Mouse (Mus musculus): ENCODE measurements around the gene Snx32. TPM values are rescaled to one million over a fixed set of nuclear protein-coding genes. Genes with fewer than 3 reads are reported as not detected.

Snx32 gene
- polyA plus RNA-seq, 1 experiment from 2014 or later = 17.2 TPM

GRCm38 (mm10) chr19:5456922-5457745 lies 53.2 kb downstream of the Snx32 start:
- Histone ChIP-seq H3K9me3 (replicated peaks; ENCODE audit: control insufficient read depth, low read length) (no peaks in the 10 kb centered on the region), H3K4me3 (ENCODE audit: low read length) (peak overlapping the region; percentile 71), H3K27me3 (ENCODE audit: control insufficient read depth, insufficient read depth, low read length) (no peaks in the 10 kb centered on the region), H3K9ac (ENCODE audit: low read length) (peak overlapping the region; percentile 82), H3K36me3 (ENCODE audit: control insufficient read depth, insufficient read depth) (no peaks in the 10 kb centered on the region), H3K4me2 (ENCODE audit: low read depth, low read length) (peak overlapping the region; percentile 98), H3K4me1 (ENCODE audit: control insufficient read depth, insufficient read depth, low read length) (peaks cover 32% of the 10 kb centered on the region), H3K27ac (ENCODE audit: low read length) (peak overlapping the region; percentile 89)
- under 1% methylated on average over 70 of the region's 70 CpGs for WGBS
- peak; percentile 91 for ATAC-seq (replicated peaks; ENCODE audit: extremely low read depth, insufficient read depth, low FRiP score)

- Histone ChIP-seq H3K36me3 (ENCODE audit: control insufficient read depth, insufficient read depth) (no peaks in the 10 kb centered on the region), H3K4me2 (ENCODE audit: low read depth, low read length) (peak overlapping the region; percentile 98), H3K9me3 (replicated peaks; ENCODE audit: control insufficient read depth, low read length) (no peaks in the 10 kb centered on the region), H3K9ac (ENCODE audit: low read length) (peak overlapping the region; percentile 82), H3K4me1 (ENCODE audit: control insufficient read depth, insufficient read depth, low read length) (peaks cover 30% of the 10 kb centered on the region), H3K27me3 (ENCODE audit: control insufficient read depth, insufficient read depth, low read length) (no peaks in the 10 kb centered on the region), H3K4me3 (ENCODE audit: low read length) (peak overlapping the region; percentile 71), H3K27ac (ENCODE audit: low read length) (peak overlapping the region; percentile 89)
- peak; percentile 15; the same call in 1 of the 2 replicates for ATAC-seq (replicated peaks; ENCODE audit: extremely low read depth, insufficient read depth, low FRiP score)
- 3% methylated on average over 26 of the region's 26 CpGs for WGBS
Observed at GRCm38 (mm10) chr19:5456241-5456921, 54.0 kb downstream of the Snx32 start.

GRCm38 (mm10) chr19:5455568-5455967 lies 54.8 kb downstream of the Snx32 start:
- peak overlapping the region; percentile 98 for H3K4me2 ChIP-seq (ENCODE audit: low read depth, low read length)
- H3K4me1 ChIP-seq (ENCODE audit: control insufficient read depth, insufficient read depth, low read length) = peaks cover 25% of the 10 kb centered on the region
- H3K9me3 ChIP-seq (replicated peaks; ENCODE audit: control insufficient read depth, low read length) = no peaks in the 10 kb centered on the region
- peak overlapping the region; percentile 89 for H3K27ac ChIP-seq (ENCODE audit: low read length)
- peak overlapping the region; percentile 71 for H3K4me3 ChIP-seq (ENCODE audit: low read length)
- 60% methylated on average over 8 of the region's 8 CpGs for WGBS
- H3K9ac ChIP-seq (ENCODE audit: low read length) = peak overlapping the region; percentile 82
- peaks cover under 1% of the 10 kb centered on the region; the same call in 1 of the 2 replicates for H3K27me3 ChIP-seq (ENCODE audit: control insufficient read depth, insufficient read depth, low read length)
- no peak for ATAC-seq (replicated peaks; ENCODE audit: extremely low read depth, insufficient read depth, low FRiP score)
- H3K36me3 ChIP-seq (ENCODE audit: control insufficient read depth, insufficient read depth) = no peaks in the 10 kb centered on the region

- H3K9me3 ChIP-seq (replicated peaks; ENCODE audit: control insufficient read depth, low read length) = no peaks in the 10 kb centered on the region
- peaks cover 25% of the 10 kb centered on the region for H3K4me1 ChIP-seq (ENCODE audit: control insufficient read depth, insufficient read depth, low read length)
- peak overlapping the region; percentile 98 for H3K4me2 ChIP-seq (ENCODE audit: low read depth, low read length)
- 75% methylated on average over 12 of the region's 12 CpGs for WGBS
- peaks cover 6% of the 10 kb centered on the region for H3K27me3 ChIP-seq (ENCODE audit: control insufficient read depth, insufficient read depth, low read length)
- peak overlapping the region; percentile 82 for H3K9ac ChIP-seq (ENCODE audit: low read length)
- peak overlapping the region; percentile 71 for H3K4me3 ChIP-seq (ENCODE audit: low read length)
- no peak for ATAC-seq (replicated peaks; ENCODE audit: extremely low read depth, insufficient read depth, low FRiP score)
- no peaks in the 10 kb centered on the region for H3K36me3 ChIP-seq (ENCODE audit: control insufficient read depth, insufficient read depth)
- H3K27ac ChIP-seq (ENCODE audit: low read length) = no peak overlapping the region
Observed at GRCm38 (mm10) chr19:5455037-5455436, 55.3 kb downstream of the Snx32 start.

- Histone ChIP-seq H3K4me1 (ENCODE audit: control insufficient read depth, insufficient read depth, low read length) (peaks cover 34% of the 10 kb centered on the region), H3K27me3 (ENCODE audit: control insufficient read depth, insufficient read depth, low read length) (peaks cover 29% of the 10 kb centered on the region), H3K4me3 (ENCODE audit: low read length) (no peak overlapping the region), H3K27ac (ENCODE audit: low read length) (no peak overlapping the region), H3K4me2 (ENCODE audit: low read depth, low read length) (no peak overlapping the region), H3K36me3 (ENCODE audit: control insufficient read depth, insufficient read depth) (no peaks in the 10 kb centered on the region), H3K9ac (ENCODE audit: low read length) (no peak overlapping the region), H3K9me3 (replicated peaks; ENCODE audit: control insufficient read depth, low read length) (no peaks in the 10 kb centered on the region)
- WGBS = 67% methylated on average over 6 of the region's 6 CpGs
- ATAC-seq (replicated peaks; ENCODE audit: extremely low read depth, insufficient read depth, low FRiP score) = no peak
Observed at GRCm38 (mm10) chr19:5451766-5452165, 58.6 kb downstream of the Snx32 start.

GRCm38 (mm10) chr19:5449673-5450072 lies 60.7 kb downstream of the Snx32 start:
- no peak for ATAC-seq (replicated peaks; ENCODE audit: extremely low read depth, insufficient read depth, low FRiP score)
- WGBS = 76% methylated on average over 3 of the region's 3 CpGs
- H3K27me3 ChIP-seq (ENCODE audit: control insufficient read depth, insufficient read depth, low read length) = peaks cover 40% of the 10 kb centered on the region

GRCm38 (mm10) chr19:5448354-5449150 lies 61.8 kb downstream of the Snx32 start:
- peak overlapping the region; percentile 79 for H3K4me2 ChIP-seq (ENCODE audit: low read depth, low read length)
- H3K27me3 ChIP-seq (ENCODE audit: control insufficient read depth, insufficient read depth, low read length) = peaks cover 45% of the 10 kb centered on the region
- no peaks in the 10 kb centered on the region for H3K9me3 ChIP-seq (replicated peaks; ENCODE audit: control insufficient read depth, low read length)
- peak overlapping the region; percentile 53 for H3K4me3 ChIP-seq (ENCODE audit: low read length)
- H3K9ac ChIP-seq (ENCODE audit: low read length) = peak overlapping the region; percentile 58; the same call in 1 of the 2 replicates
- no peak overlapping the region for H3K27ac ChIP-seq (ENCODE audit: low read length)
- 5% methylated on average over 36 of the region's 36 CpGs for WGBS
- peaks cover 19% of the 10 kb centered on the region for H3K4me1 ChIP-seq (ENCODE audit: control insufficient read depth, insufficient read depth, low read length)
- ATAC-seq (replicated peaks; ENCODE audit: extremely low read depth, insufficient read depth, low FRiP score) = no peak
- no peaks in the 10 kb centered on the region for H3K36me3 ChIP-seq (ENCODE audit: control insufficient read depth, insufficient read depth)

More at GRCm38 (mm10) chr19:5449673-5450072, 60.7 kb downstream of the Snx32 start:
- H3K4me2 ChIP-seq (ENCODE audit: low read depth, low read length) = no peak overlapping the region
- H3K27ac ChIP-seq (ENCODE audit: low read length) = no peak overlapping the region
- H3K4me3 ChIP-seq (ENCODE audit: low read length) = no peak overlapping the region
- H3K4me1 ChIP-seq (ENCODE audit: control insufficient read depth, insufficient read depth, low read length) = peaks cover 19% of the 10 kb centered on the region
- no peaks in the 10 kb centered on the region for H3K36me3 ChIP-seq (ENCODE audit: control insufficient read depth, insufficient read depth)
- no peak overlapping the region for H3K9ac ChIP-seq (ENCODE audit: low read length)
- no peaks in the 10 kb centered on the region for H3K9me3 ChIP-seq (replicated peaks; ENCODE audit: control insufficient read depth, low read length)

- H3K4me2 ChIP-seq (ENCODE audit: low read depth, low read length) = peak within 1 kb of the TSS; percentile 79
- no peaks in the 10 kb centered on the region for H3K36me3 ChIP-seq (ENCODE audit: control insufficient read depth, insufficient read depth)
- no peaks in the 10 kb centered on the region for H3K9me3 ChIP-seq (replicated peaks; ENCODE audit: control insufficient read depth, low read length)
- peaks cover 45% of the 10 kb centered on the region for H3K27me3 ChIP-seq (ENCODE audit: control insufficient read depth, insufficient read depth, low read length)
- H3K27ac ChIP-seq (ENCODE audit: low read length) = no peak within 1 kb of the TSS
- WGBS = under 1% methylated on average over 70 of the region's 70 CpGs
- H3K9ac ChIP-seq (ENCODE audit: low read length) = peak within 1 kb of the TSS; percentile 58
- H3K4me3 ChIP-seq (ENCODE audit: low read length) = peak within 1 kb of the TSS; percentile 53
- peaks cover 19% of the 10 kb centered on the region for H3K4me1 ChIP-seq (ENCODE audit: control insufficient read depth, insufficient read depth, low read length)
- ATAC-seq (replicated peaks; ENCODE audit: extremely low read depth, insufficient read depth, low FRiP score) = peak; percentile 42; the same call in 1 of the 2 replicates
Observed at GRCm38 (mm10) chr19:5447515-5448353, 62.6 kb downstream of the Snx32 start, which contains the start of gene Fosl1. Gene Fosl1 (plus strand): TSS chr19:5447547.

Data from heart, embryonic 16.5 days (tissue).